Mouse (Mus musculus): ENCODE results near the gene Tgfbr3.

DNA sequence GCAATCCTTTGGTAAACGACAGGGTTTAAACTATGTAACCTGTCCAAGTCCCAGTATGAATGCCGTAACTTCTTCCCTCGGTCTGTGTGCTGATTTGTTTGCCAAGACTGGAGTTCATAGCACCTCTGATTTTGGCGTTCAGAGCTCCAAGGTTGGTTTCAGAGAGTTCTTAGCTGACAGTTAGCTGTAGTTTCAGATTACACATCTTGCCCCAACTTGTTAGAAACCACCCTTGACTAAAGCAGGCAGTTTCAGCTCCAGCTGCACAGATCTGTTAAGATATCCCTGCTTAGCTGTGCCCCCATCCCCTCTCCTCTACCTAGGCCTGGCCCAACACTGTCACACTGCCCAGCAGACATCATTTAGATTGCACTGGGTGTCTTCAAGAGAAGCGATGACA is 81.5 kb downstream of the Tgfbr3 start:
- TF ChIP-seq CTCF (IDR thresholded peaks at IDR 0.05; ENCODE audit: borderline replicate concordance, insufficient read depth, low read length) (no peak), POLR2A (IDR thresholded peaks at IDR 0.05; ENCODE audit: low read depth, low read length) (no peak)

All from embryonic fibroblast, embryonic 13.5 days (primary cell).